Comparison of ENCODE assay signal across 10 mouse cellular contexts in genomic region chr15:74004008-74004680, GRCm38 (mm10).
DNase-seq lines count a peak whose midpoint lies in the region; ATAC-seq and TF ChIP-seq lines count a peak whose summit lies in the region.
"Had no signal": no experiment of that assay in that cellular context is flagged by ENCODE, and none has a peak within 500 bp of the region (broad histone marks: within the 10 kb centered on the region; RNA-seq: fewer than 3 reads in every experiment).

No protein-coding gene starts in this region.

- H3K36me3 ChIP-seq in midbrain, embryonic 10.5 days, result no peaks in the 10 kb centered on the region
- H3K36me3 ChIP-seq in midbrain, embryonic 15.5 days (replicated peaks), result no peaks in the 10 kb centered on the region
- no peaks in the 10 kb centered on the region for H3K36me3 ChIP-seq in midbrain, postnatal 0 days (ENCODE audit: insufficient read depth, low read length)
- H3K36me3 ChIP-seq: forebrain, embryonic 12.5 days; midbrain, embryonic 12.5 days had no signal

- H3K4me2 ChIP-seq in midbrain, embryonic 15.5 days, result no peak overlapping the region
- H3K4me2 ChIP-seq in midbrain, postnatal 0 days (ENCODE audit: low read depth, low read length, poor library complexity, severe bottlenecking), result no peak overlapping the region
- H3K4me2 ChIP-seq: forebrain, embryonic 12.5 days; midbrain, embryonic 12.5 days had no signal

- TF ChIP-seq CTCF in midbrain, postnatal 0 days (IDR thresholded peaks at IDR 0.05), result no peak
- no peak for TF ChIP-seq CTCF in layer of hippocampus, adult 2 months (conservative IDR thresholded peaks at IDR 0.05)

- H3K27ac ChIP-seq in midbrain, embryonic 10.5 days (replicated peaks), result no peak overlapping the region
- no peak overlapping the region for H3K27ac ChIP-seq in midbrain, embryonic 15.5 days
- H3K27ac ChIP-seq in midbrain, postnatal 0 days (ENCODE audit: low read depth, low read length), result no peak overlapping the region
- H3K27ac ChIP-seq in layer of hippocampus, adult 2 months, result no peak overlapping the region
- H3K27ac ChIP-seq: forebrain, embryonic 12.5 days; midbrain, embryonic 12.5 days had no signal

- WGBS in midbrain, embryonic 10.5 days, result 72% methylated on average over 7 of the region's 7 CpGs
- WGBS in midbrain, embryonic 15.5 days, result 72% methylated on average over 7 of the region's 7 CpGs
- WGBS in midbrain, postnatal 0 days, result 75% methylated on average over 7 of the region's 7 CpGs

- no peak overlapping the region for H3K9ac ChIP-seq in midbrain, embryonic 15.5 days
- no peak overlapping the region for H3K9ac ChIP-seq in midbrain, postnatal 0 days (replicated peaks; ENCODE audit: low read length, poor library complexity, severe bottlenecking)
- H3K9ac ChIP-seq: forebrain, embryonic 12.5 days; midbrain, embryonic 12.5 days had no signal

- no peaks in the 10 kb centered on the region for H3K27me3 ChIP-seq in midbrain, embryonic 10.5 days (ENCODE audit: low read depth, poor library complexity, severe bottlenecking)
- no peaks in the 10 kb centered on the region for H3K27me3 ChIP-seq in midbrain, embryonic 15.5 days (replicated peaks)
- peaks cover 3% of the 10 kb centered on the region; the same call in 1 of the 2 replicates for H3K27me3 ChIP-seq in midbrain, postnatal 0 days (ENCODE audit: insufficient read depth, low read length)
- H3K27me3 ChIP-seq: midbrain, embryonic 12.5 days had no signal

- H3K4me1 ChIP-seq in midbrain, embryonic 10.5 days, result peaks cover 8% of the 10 kb centered on the region
- H3K4me1 ChIP-seq in midbrain, embryonic 15.5 days, result peaks cover 8% of the 10 kb centered on the region; the same call in 1 of the 2 replicates
- peaks cover 6% of the 10 kb centered on the region; the same call in 1 of the 2 replicates for H3K4me1 ChIP-seq in midbrain, postnatal 0 days (ENCODE audit: insufficient read depth, low read length)

- H3K4me3 ChIP-seq in midbrain, embryonic 10.5 days, result no peak overlapping the region
- H3K4me3 ChIP-seq in midbrain, embryonic 15.5 days, result no peak overlapping the region
- no peak overlapping the region for H3K4me3 ChIP-seq in midbrain, postnatal 0 days (ENCODE audit: low read depth, low read length)
- no peak overlapping the region for H3K4me3 ChIP-seq in layer of hippocampus, adult 2 months
- H3K4me3 ChIP-seq: forebrain, embryonic 12.5 days; midbrain, embryonic 12.5 days had no signal

- no peaks in the 10 kb centered on the region for H3K9me3 ChIP-seq in midbrain, embryonic 10.5 days (replicated peaks)
- no peaks in the 10 kb centered on the region for H3K9me3 ChIP-seq in midbrain, embryonic 15.5 days
- no peaks in the 10 kb centered on the region for H3K9me3 ChIP-seq in midbrain, postnatal 0 days (ENCODE audit: low read length)
- H3K9me3 ChIP-seq: forebrain, embryonic 12.5 days; midbrain, embryonic 12.5 days had no signal

- DNase-seq in cerebellum, postnatal 4 days (ENCODE audit: low spot score in 2 of 2), result no peak
- peak; percentile 31 for DNase-seq in midbrain, embryonic 10.5 days (ENCODE audit: low spot score)
- peak; percentile 78 for DNase-seq in cerebellum, adult 9-10 months
- peak; percentile 72 for DNase-seq in mesoderm, embryonic 11.5 days (ENCODE audit: low read depth, low spot score)
- no peak for DNase-seq in midbrain, postnatal 0 days (ENCODE audit: low spot score)
- DNase-seq in layer of hippocampus, adult 2 months (ENCODE audit: low spot score in 2 of 2), result no peak

- ATAC-seq in cerebellum, adult (ENCODE audit: insufficient number of reproducible peaks, low FRiP score, low TSS enrichment), result peak; percentile 65; the same call in 1 of the 2 replicates
- no peak for ATAC-seq in midbrain, embryonic 15.5 days (replicated peaks)
- ATAC-seq in midbrain, postnatal 0 days (ENCODE audit: low FRiP score), result no peak

Comparison
In these comparisons a context has a peak if more than half of its experiments do, and no peak if none do; other contexts are left out.
1. DNase-seq: peak in midbrain, embryonic 10.5 days (single experiment), cerebellum, adult 9-10 months (single experiment) and mesoderm, embryonic 11.5 days (single experiment); none in cerebellum, postnatal 4 days (0 of 2), midbrain, postnatal 0 days (single experiment) and layer of hippocampus, adult 2 months (0 of 2).